Mouse (Mus musculus): ENCODE data around the gene Nmur1. TPM values are rescaled to one million over a fixed set of nuclear protein-coding genes. Genes with fewer than 3 reads are reported as not detected.

Gene Nmur1
- polyA plus RNA-seq, 1 experiment = 0.02 TPM

GRCm38 (mm10) chr1:86395897-86396296, 30.1 kb downstream of the Nmur1 start:
- Histone ChIP-seq H3K27me3 (ENCODE audit: control insufficient read depth, insufficient read depth, insufficient read length) (no peaks in the 10 kb centered on the region), H3K36me3 (ENCODE audit: control insufficient read depth, insufficient read depth) (no peaks in the 10 kb centered on the region), H3K79me3 (ENCODE audit: low read depth) (no peaks in the 10 kb centered on the region), H3K79me2 (ENCODE audit: control insufficient read depth, insufficient read depth) (no peaks in the 10 kb centered on the region), H3K4me3 (ENCODE audit: insufficient read depth, poor library complexity, severe bottlenecking) (no peak overlapping the region), H3ac (ENCODE audit: control insufficient read depth, insufficient read length, low read depth) (no peak overlapping the region)
- TF ChIP-seq MYOD1 (IDR thresholded peaks at IDR 0.05; ENCODE audit: control insufficient read depth, insufficient read length, low read depth) (no peak), CTCF (IDR thresholded peaks at IDR 0.05; ENCODE audit: control insufficient read depth, insufficient read depth, insufficient read length) (no peak), CEBPB (IDR thresholded peaks at IDR 0.05; ENCODE audit: low read depth) (no peak), MYOG (IDR thresholded peaks at IDR 0.05; ENCODE audit: control insufficient read depth, extremely low read depth, insufficient read length) (no peak), USF1 (IDR thresholded peaks at IDR 0.05; ENCODE audit: low read depth) (no peak), FOSL1 (IDR thresholded peaks at IDR 0.05; ENCODE audit: insufficient read depth, low read length, poor library complexity, severe bottlenecking) (no peak)

- H3K36me3 ChIP-seq (ENCODE audit: control insufficient read depth, insufficient read depth) = no peaks in the 10 kb centered on the region
- no peaks in the 10 kb centered on the region for H3K79me2 ChIP-seq (ENCODE audit: control insufficient read depth, insufficient read depth)
- no peak overlapping the region for H3K4me3 ChIP-seq (ENCODE audit: insufficient read depth, poor library complexity, severe bottlenecking)
- no peaks in the 10 kb centered on the region for H3K27me3 ChIP-seq (ENCODE audit: control insufficient read depth, insufficient read depth, insufficient read length)
- H3ac ChIP-seq (ENCODE audit: control insufficient read depth, insufficient read length, low read depth) = no peak overlapping the region
- H3K79me3 ChIP-seq (ENCODE audit: low read depth) = no peaks in the 10 kb centered on the region
- no peak for TF ChIP-seq USF1 (IDR thresholded peaks at IDR 0.05; ENCODE audit: low read depth)
- TF ChIP-seq FOSL1 (IDR thresholded peaks at IDR 0.05; ENCODE audit: insufficient read depth, low read length, poor library complexity, severe bottlenecking) = no peak
- no peak for TF ChIP-seq MYOG (IDR thresholded peaks at IDR 0.05; ENCODE audit: control insufficient read depth, extremely low read depth, insufficient read length)
- TF ChIP-seq CTCF (IDR thresholded peaks at IDR 0.05; ENCODE audit: control insufficient read depth, insufficient read depth, insufficient read length) = no peak
- no peak for TF ChIP-seq MAX (IDR thresholded peaks at IDR 0.05)
- TF ChIP-seq MYOD1 (IDR thresholded peaks at IDR 0.05; ENCODE audit: control insufficient read depth, insufficient read length, low read depth) = no peak
- no peak for TF ChIP-seq CEBPB (IDR thresholded peaks at IDR 0.05; ENCODE audit: low read depth)
Observed at GRCm38 (mm10) chr1:86394246-86394645, 31.8 kb downstream of the Nmur1 start.

GRCm38 (mm10) chr1:86393219-86393618, 32.8 kb downstream of the Nmur1 start:
- Histone ChIP-seq H3K4me3 (ENCODE audit: insufficient read depth, poor library complexity, severe bottlenecking) (no peak overlapping the region), H3K79me3 (ENCODE audit: low read depth) (no peaks in the 10 kb centered on the region), H3K27me3 (ENCODE audit: control insufficient read depth, insufficient read depth, insufficient read length) (no peaks in the 10 kb centered on the region), H3K79me2 (ENCODE audit: control insufficient read depth, insufficient read depth) (no peaks in the 10 kb centered on the region), H3K36me3 (ENCODE audit: control insufficient read depth, insufficient read depth) (no peaks in the 10 kb centered on the region), H3ac (ENCODE audit: control insufficient read depth, insufficient read length, low read depth) (no peak overlapping the region)
- TF ChIP-seq CEBPB (IDR thresholded peaks at IDR 0.05; ENCODE audit: low read depth) = no peak
- no peak for TF ChIP-seq USF1 (IDR thresholded peaks at IDR 0.05; ENCODE audit: low read depth)
- TF ChIP-seq MYOD1 (IDR thresholded peaks at IDR 0.05; ENCODE audit: control insufficient read depth, insufficient read length, low read depth) = no peak
- no peak for TF ChIP-seq MAX (IDR thresholded peaks at IDR 0.05)
- no peak for TF ChIP-seq CTCF (IDR thresholded peaks at IDR 0.05; ENCODE audit: control insufficient read depth, insufficient read depth, insufficient read length)
- no peak for TF ChIP-seq MYOG (IDR thresholded peaks at IDR 0.05; ENCODE audit: control insufficient read depth, extremely low read depth, insufficient read length)
- TF ChIP-seq FOSL1 (IDR thresholded peaks at IDR 0.05; ENCODE audit: insufficient read depth, low read length, poor library complexity, severe bottlenecking) = no peak

- TF ChIP-seq MAX (IDR thresholded peaks at IDR 0.05) (no peak), CEBPB (IDR thresholded peaks at IDR 0.05; ENCODE audit: low read depth) (no peak), MYOD1 (IDR thresholded peaks at IDR 0.05; ENCODE audit: control insufficient read depth, insufficient read length, low read depth) (no peak), CTCF (IDR thresholded peaks at IDR 0.05; ENCODE audit: control insufficient read depth, insufficient read depth, insufficient read length) (no peak), MYOG (IDR thresholded peaks at IDR 0.05; ENCODE audit: control insufficient read depth, extremely low read depth, insufficient read length) (no peak), USF1 (IDR thresholded peaks at IDR 0.05; ENCODE audit: low read depth) (no peak), FOSL1 (IDR thresholded peaks at IDR 0.05; ENCODE audit: insufficient read depth, low read length, poor library complexity, severe bottlenecking) (no peak)
- Histone ChIP-seq H3K79me3 (ENCODE audit: low read depth) (no peaks in the 10 kb centered on the region), H3K4me3 (ENCODE audit: insufficient read depth, poor library complexity, severe bottlenecking) (no peak overlapping the region), H3ac (ENCODE audit: control insufficient read depth, insufficient read length, low read depth) (no peak overlapping the region), H3K27me3 (ENCODE audit: control insufficient read depth, insufficient read depth, insufficient read length) (peaks cover 9% of the 10 kb centered on the region), H3K79me2 (ENCODE audit: control insufficient read depth, insufficient read depth) (no peaks in the 10 kb centered on the region), H3K36me3 (ENCODE audit: control insufficient read depth, insufficient read depth) (no peaks in the 10 kb centered on the region)
Observed at GRCm38 (mm10) chr1:86391425-86391824, 34.6 kb downstream of the Nmur1 start.

GRCm38 (mm10) chr1:86389230-86389629, 36.8 kb downstream of the Nmur1 start:
- H3K36me3 ChIP-seq (ENCODE audit: control insufficient read depth, insufficient read depth) = no peaks in the 10 kb centered on the region
- no peak overlapping the region for H3K4me3 ChIP-seq (ENCODE audit: insufficient read depth, poor library complexity, severe bottlenecking)
- H3K79me2 ChIP-seq (ENCODE audit: control insufficient read depth, insufficient read depth) = no peaks in the 10 kb centered on the region
- H3K27me3 ChIP-seq (ENCODE audit: control insufficient read depth, insufficient read depth, insufficient read length) = peaks cover 17% of the 10 kb centered on the region
- H3K79me3 ChIP-seq (ENCODE audit: low read depth) = no peaks in the 10 kb centered on the region
- TF ChIP-seq CTCF (IDR thresholded peaks at IDR 0.05; ENCODE audit: control insufficient read depth, insufficient read depth, insufficient read length) (peak; percentile 56), MYOG (IDR thresholded peaks at IDR 0.05; ENCODE audit: control insufficient read depth, extremely low read depth, insufficient read length) (no peak), MYOD1 (IDR thresholded peaks at IDR 0.05; ENCODE audit: control insufficient read depth, insufficient read length, low read depth) (no peak)
- H3ac ChIP-seq (ENCODE audit: control insufficient read depth, insufficient read length, low read depth) = no peak overlapping the region

GRCm38 (mm10) chr1:86381027-86381426, 45.0 kb downstream of the Nmur1 start:
- Histone ChIP-seq H3K79me2 (ENCODE audit: control insufficient read depth, insufficient read depth) (no peaks in the 10 kb centered on the region), H3ac (ENCODE audit: control insufficient read depth, insufficient read length, low read depth) (no peak overlapping the region), H3K4me3 (ENCODE audit: insufficient read depth, poor library complexity, severe bottlenecking) (no peak overlapping the region), H3K36me3 (ENCODE audit: control insufficient read depth, insufficient read depth) (no peaks in the 10 kb centered on the region), H3K79me3 (ENCODE audit: low read depth) (no peaks in the 10 kb centered on the region), H3K27me3 (ENCODE audit: control insufficient read depth, insufficient read depth, insufficient read length) (peaks cover 13% of the 10 kb centered on the region)
- TF ChIP-seq CEBPB (IDR thresholded peaks at IDR 0.05; ENCODE audit: low read depth) (no peak), CTCF (IDR thresholded peaks at IDR 0.05; ENCODE audit: control insufficient read depth, insufficient read depth, insufficient read length) (peak; percentile 32), USF1 (IDR thresholded peaks at IDR 0.05; ENCODE audit: low read depth) (no peak)
